Mouse (Mus musculus) kidney, adult 8-10 months (tissue): Measurements from ENCODE around the gene Fam241b.

ENCODE experiments used
- DNase-seq, 2 experiments: peaks; one replicate each; pipeline ENCODE4 v3.0.0; 2022

Gene Fam241b

GRCm38 (mm10) chr10:62143820-62144219 is at the start of gene Fam241b:
Gene Fam241b, minus strand, starts transcription at chr10:62143920.
- DNase-seq: no peak

- DNase-seq: peak in 1 of 2 experiments; percentile 19
These were observed 49.0 kb upstream of the Fam241b start for GRCm38 (mm10) chr10:62192701-62193157.

GRCm38 (mm10) chr10:62190821-62191220 is 47.1 kb upstream of the Fam241b start:
- no peak for DNase-seq

GRCm38 (mm10) chr10:62189910-62190309 is 46.2 kb upstream of the Fam241b start:
- DNase-seq: peak in 1 of 2 experiments; percentile 44

GRCm38 (mm10) chr10:62189303-62189702 is 45.6 kb upstream of the Fam241b start:
- peak in 1 of 2 experiments; percentile 7 for DNase-seq

GRCm38 (mm10) chr10:62186882-62187281 is 43.2 kb upstream of the Fam241b start:
- peak; percentile 55 to 88 for DNase-seq

GRCm38 (mm10) chr10:62183053-62183452 is 39.3 kb upstream of the Fam241b start:
- DNase-seq: peak; percentile 90 to 97

- DNase-seq: no peak
These were observed 38.8 kb upstream of the Fam241b start for GRCm38 (mm10) chr10:62182471-62183014.

GRCm38 (mm10) chr10:62181701-62182100 is 38.0 kb upstream of the Fam241b start:
- DNase-seq: peak in 1 of 2 experiments; percentile 5

GRCm38 (mm10) chr10:62179944-62180343 is 36.2 kb upstream of the Fam241b start:
- no peak for DNase-seq

GRCm38 (mm10) chr10:62174533-62175313 is 31.0 kb upstream of the Fam241b start:
- DNase-seq: no peak

GRCm38 (mm10) chr10:62173941-62174448 is 30.3 kb upstream of the Fam241b start:
- DNase-seq: no peak

- no peak for DNase-seq
These were observed 29.3 kb upstream of the Fam241b start for GRCm38 (mm10) chr10:62172841-62173553.

- peak in 1 of 2 experiments; percentile 31 for DNase-seq
These were observed 18.7 kb upstream of the Fam241b start for GRCm38 (mm10) chr10:62162410-62162809.

- no peak for DNase-seq
These were observed 6.2 kb upstream of the Fam241b start for GRCm38 (mm10) chr10:62149929-62150328.

GRCm38 (mm10) chr10:62147466-62148248 is 3.9 kb upstream of the Fam241b start:
- no peak for DNase-seq

- no peak for DNase-seq
These were observed 2.2 kb upstream of the Fam241b start for GRCm38 (mm10) chr10:62145957-62146356.

- DNase-seq: no peak
These were observed 5.7 kb downstream of the Fam241b start for GRCm38 (mm10) chr10:62138040-62138439.

- DNase-seq: no peak
These were observed 6.6 kb downstream of the Fam241b start for GRCm38 (mm10) chr10:62137150-62137549.

- no peak for DNase-seq
These were observed 7.8 kb downstream of the Fam241b start for GRCm38 (mm10) chr10:62135696-62136470.

- DNase-seq: no peak
These were observed 10.9 kb downstream of the Fam241b start, which contains the start of gene Neurog3 for GRCm38 (mm10) chr10:62132691-62133281. Gene Neurog3, plus strand, starts transcription at chr10:62133090.
